Mouse (Mus musculus) liver, embryonic 13.5 days (tissue): ENCODE data around the gene Camkv. TPM values are rescaled to one million over a fixed set of nuclear protein-coding genes. Genes with fewer than 3 reads are reported as not detected.

Experiments used
- ATAC-seq: fragments of 200-750 bp; cut with Nextera tagmentation; 2 replicates; pipeline ENCODE4 v1.8.0; 2017; ENCODE audit warnings: low read depth, mild to moderate bottlenecking, moderate number of reproducible peaks, moderate library complexity
- DNase-seq: peaks from one replicate; pipeline ENCODE4 v3.0.0; 2022
- H3K27ac ChIP-seq: fragments of 300-500 bp; sonication (generic); 2 replicates; pipeline ENCODE4 v1.5.1; 2015; ENCODE audit warnings: moderate library complexity, mild to moderate bottlenecking, inconsistent platforms
- H3K27me3 ChIP-seq: fragments of 300-500 bp; sonication (generic); 2 replicates; pipeline ENCODE4 v1.6.1; 2015; ENCODE audit warnings: mild to moderate bottlenecking, inconsistent platforms
- H3K36me3 ChIP-seq: fragments of 300-500 bp; sonication (generic); 2 replicates; pipeline ENCODE4 v1.6.1; 2015; ENCODE audit warnings: mild to moderate bottlenecking, inconsistent platforms
- H3K4me1 ChIP-seq: fragments of 300-500 bp; sonication (generic); replicated peaks from 2 replicates; pipeline ENCODE4 v1.6.1; 2015; ENCODE audit warnings: inconsistent platforms
- H3K4me2 ChIP-seq: fragments of 300-500 bp; sonication (generic); 2 replicates; pipeline ENCODE4 v1.6.1; 2015; ENCODE audit warnings: inconsistent platforms, mild to moderate bottlenecking, moderate library complexity
- H3K4me3 ChIP-seq: fragments of 300-500 bp; sonication (generic); replicated peaks from 2 replicates; pipeline ENCODE4 v1.5.1; 2015; ENCODE audit warnings: mild to moderate bottlenecking, inconsistent platforms
- H3K9ac ChIP-seq: fragments of 300-500 bp; sonication (generic); 2 replicates; pipeline ENCODE4 v1.6.1; 2015; ENCODE audit warnings: mild to moderate bottlenecking, inconsistent platforms
- H3K9me3 ChIP-seq: fragments of 300-500 bp; sonication (generic); replicated peaks from 2 replicates; pipeline ENCODE4 v1.6.1; 2016; ENCODE audit warnings: inconsistent platforms
- WGBS: fragments of 180-500 bp; shearing (Covaris S2); methylation state at CpG from one replicate; pipeline ENCODE4 v1.1.7; 2015; ENCODE audit not compliant: insufficient replicate concordance; 5-methylcytosine and 5-hydroxymethylcytosine counted together
- polyA plus RNA-seq: library from polyadenylated mRNA; unstranded; fragments of >200 nt; fragmentation: Nextera tagmentation; extraction: Ambion mirVana; gene quantifications from 2 replicates; pipeline ENCODE4 v1.2.1, GENCODE M21; 2015

The Camkv gene
- polyA plus RNA-seq, 1 experiment from 2014 or later, result 0.28 TPM

- no peak overlapping the region for H3K4me3 ChIP-seq
- no peaks in the 10 kb centered on the region for H3K9me3 ChIP-seq
- no peak overlapping the region for H3K27ac ChIP-seq
- no peak overlapping the region for H3K9ac ChIP-seq
- ATAC-seq, result no peak
- no peak for DNase-seq
- no peak overlapping the region for H3K4me2 ChIP-seq
- WGBS, result 26% methylated on average over 3 of the region's 3 CpGs
- no peaks in the 10 kb centered on the region for H3K36me3 ChIP-seq
- peaks cover 46% of the 10 kb centered on the region for H3K27me3 ChIP-seq
- peaks cover 17% of the 10 kb centered on the region for H3K4me1 ChIP-seq
These were observed 10.2 kb upstream of the Camkv start for GRCm38 (mm10) chr9:107925251-107925650.

GRCm38 (mm10) chr9:107926920-107927420, 8.5 kb upstream of the Camkv start:
- H3K27me3 ChIP-seq, result peaks cover 55% of the 10 kb centered on the region
- 36% methylated on average over 9 of the region's 9 CpGs for WGBS
- no peak for ATAC-seq

GRCm38 (mm10) chr9:107927749-107928148, 7.7 kb upstream of the Camkv start:
- H3K36me3 ChIP-seq, result no peaks in the 10 kb centered on the region
- DNase-seq (no peak), ATAC-seq (no peak)
- no peak overlapping the region for H3K4me2 ChIP-seq
- peaks cover 55% of the 10 kb centered on the region for H3K27me3 ChIP-seq
- no peak overlapping the region for H3K27ac ChIP-seq
- WGBS, result 76% methylated on average over 5 of the region's 5 CpGs
- no peak overlapping the region for H3K9ac ChIP-seq
- no peaks in the 10 kb centered on the region for H3K9me3 ChIP-seq
- peaks cover 17% of the 10 kb centered on the region for H3K4me1 ChIP-seq
- no peak overlapping the region for H3K4me3 ChIP-seq

More at GRCm38 (mm10) chr9:107926920-107927420, 8.5 kb upstream of the Camkv start:
- no peak for DNase-seq
- Histone ChIP-seq H3K36me3 (no peaks in the 10 kb centered on the region), H3K27ac (no peak overlapping the region), H3K9me3 (no peaks in the 10 kb centered on the region), H3K9ac (no peak overlapping the region), H3K4me3 (no peak overlapping the region), H3K4me1 (peaks cover 17% of the 10 kb centered on the region), H3K4me2 (no peak overlapping the region)

- H3K4me3 ChIP-seq, result no peak within 1 kb of the TSS
- H3K4me1 ChIP-seq, result peaks cover 17% of the 10 kb centered on the region
- no peak within 1 kb of the TSS for H3K4me2 ChIP-seq
- H3K9me3 ChIP-seq, result no peaks in the 10 kb centered on the region
- DNase-seq (no peak), ATAC-seq (no peak)
- H3K27ac ChIP-seq, result no peak within 1 kb of the TSS
- H3K36me3 ChIP-seq, result no peaks in the 10 kb centered on the region
- peak within 1 kb of the TSS; percentile 9; the same call in 1 of the 2 replicates for H3K9ac ChIP-seq
- H3K27me3 ChIP-seq, result peaks cover 59% of the 10 kb centered on the region
- 62% methylated on average over 3 of the region's 3 CpGs for WGBS
These were observed 7.3 kb upstream of the Camkv start, which contains the start of gene Actl11 for GRCm38 (mm10) chr9:107928169-107928568. Gene Actl11 (plus strand): TSS chr9:107928469.

- Histone ChIP-seq H3K27me3 (peaks cover 81% of the 10 kb centered on the region), H3K4me1 (peaks cover 21% of the 10 kb centered on the region), H3K4me2 (no peak overlapping the region), H3K9me3 (no peaks in the 10 kb centered on the region), H3K4me3 (no peak overlapping the region), H3K36me3 (no peaks in the 10 kb centered on the region), H3K27ac (no peak overlapping the region), H3K9ac (no peak overlapping the region)
- no peak for DNase-seq
- WGBS, result 63% methylated on average over 4 of the region's 4 CpGs
- ATAC-seq, result no peak
These were observed 3.3 kb upstream of the Camkv start for GRCm38 (mm10) chr9:107932221-107932620.

- H3K27me3 ChIP-seq, result peaks cover 83% of the 10 kb centered on the region
- WGBS, result 74% methylated on average over 11 of the region's 11 CpGs
- DNase-seq (no peak), ATAC-seq (no peak)
- H3K27ac ChIP-seq, result no peak overlapping the region
- peaks cover 11% of the 10 kb centered on the region for H3K4me1 ChIP-seq
- no peak overlapping the region for H3K4me2 ChIP-seq
- H3K9ac ChIP-seq, result no peak overlapping the region
- no peak overlapping the region for H3K4me3 ChIP-seq
- H3K36me3 ChIP-seq, result no peaks in the 10 kb centered on the region
- no peaks in the 10 kb centered on the region for H3K9me3 ChIP-seq
These were observed 1.3 kb upstream of the Camkv start for GRCm38 (mm10) chr9:107934146-107934545.

- Histone ChIP-seq H3K9me3 (no peaks in the 10 kb centered on the region), H3K4me1 (peaks cover 11% of the 10 kb centered on the region), H3K4me2 (peak overlapping the region; percentile 63), H3K27me3 (peaks cover 88% of the 10 kb centered on the region), H3K9ac (peak overlapping the region; percentile 26; the same call in 1 of the 2 replicates), H3K36me3 (no peaks in the 10 kb centered on the region), H3K4me3 (peak overlapping the region; percentile 48), H3K27ac (no peak overlapping the region)
- ATAC-seq, result no peak
- DNase-seq, result no peak
- 1% methylated on average over 40 of the region's 41 CpGs for WGBS
These were observed 328 bp downstream of the Camkv start for GRCm38 (mm10) chr9:107935790-107936214.

GRCm38 (mm10) chr9:107936215-107936822, 845 bp downstream of the Camkv start:
- Histone ChIP-seq H3K4me2 (peak overlapping the region; percentile 63), H3K4me1 (peaks cover 11% of the 10 kb centered on the region), H3K27ac (no peak overlapping the region), H3K9me3 (no peaks in the 10 kb centered on the region), H3K27me3 (peaks cover 88% of the 10 kb centered on the region), H3K36me3 (no peaks in the 10 kb centered on the region), H3K9ac (peak overlapping the region; percentile 26; the same call in 1 of the 2 replicates), H3K4me3 (peak overlapping the region; percentile 48)
- DNase-seq (no peak), ATAC-seq (no peak)
- 4% methylated on average over 29 of the region's 29 CpGs for WGBS

GRCm38 (mm10) chr9:107936831-107937230, 1.4 kb downstream of the Camkv start:
- H3K36me3 ChIP-seq, result no peaks in the 10 kb centered on the region
- no peak overlapping the region for H3K27ac ChIP-seq
- no peaks in the 10 kb centered on the region for H3K9me3 ChIP-seq
- H3K4me2 ChIP-seq, result peak overlapping the region; percentile 63; the same call in 1 of the 2 replicates
- H3K9ac ChIP-seq, result no peak overlapping the region
- WGBS, result 27% methylated on average over 3 of the region's 3 CpGs
- H3K4me3 ChIP-seq, result no peak overlapping the region
- H3K4me1 ChIP-seq, result peaks cover 11% of the 10 kb centered on the region
- no peak for DNase-seq
- H3K27me3 ChIP-seq, result peaks cover 85% of the 10 kb centered on the region
- no peak for ATAC-seq

GRCm38 (mm10) chr9:107947241-107948194, 12.0 kb downstream of the Camkv start:
- no peak overlapping the region for H3K9ac ChIP-seq
- ATAC-seq (no peak), DNase-seq (no peak)
- no peaks in the 10 kb centered on the region for H3K9me3 ChIP-seq
- no peak overlapping the region for H3K4me3 ChIP-seq
- H3K27me3 ChIP-seq, result peaks cover 4% of the 10 kb centered on the region; the same call in 1 of the 2 replicates
- H3K27ac ChIP-seq, result no peak overlapping the region
- no peaks in the 10 kb centered on the region for H3K36me3 ChIP-seq
- peaks cover 20% of the 10 kb centered on the region for H3K4me1 ChIP-seq
- 78% methylated on average over 31 of the region's 31 CpGs for WGBS
- no peak overlapping the region for H3K4me2 ChIP-seq
